Mouse (Mus musculus) retina, adult 2 months (tissue): Measurements from ENCODE around the gene Lamb3.

Source experiments
- DNase-seq: peaks from one replicate; pipeline ENCODE4 v3.0.0-alpha.2; 2012; ENCODE audit warnings: low read depth, low spot score

Gene Lamb3

GRCm38 (mm10) chr1:193342198-193342946, 134.9 kb downstream of the Lamb3 start:
- DNase-seq = no peak

- no peak for DNase-seq
These were observed 136.4 kb downstream of the Lamb3 start for GRCm38 (mm10) chr1:193343853-193344252.

GRCm38 (mm10) chr1:193344976-193345375, 137.5 kb downstream of the Lamb3 start:
- DNase-seq = no peak

GRCm38 (mm10) chr1:193346908-193347307, 139.4 kb downstream of the Lamb3 start:
- DNase-seq = no peak

GRCm38 (mm10) chr1:193348261-193348962, 140.9 kb downstream of the Lamb3 start:
- DNase-seq = no peak

GRCm38 (mm10) chr1:193349702-193350545, 142.4 kb downstream of the Lamb3 start:
- DNase-seq = no peak

GRCm38 (mm10) chr1:193350546-193350801, 143.0 kb downstream of the Lamb3 start:
- no peak for DNase-seq

GRCm38 (mm10) chr1:193351583-193351982, 144.1 kb downstream of the Lamb3 start:
- DNase-seq = no peak

- DNase-seq = no peak
These were observed 151.7 kb downstream of the Lamb3 start for GRCm38 (mm10) chr1:193359199-193359598.

- no peak for DNase-seq
These were observed 153.7 kb downstream of the Lamb3 start for GRCm38 (mm10) chr1:193361181-193361580.

GRCm38 (mm10) chr1:193362078-193362477, 154.6 kb downstream of the Lamb3 start:
- no peak for DNase-seq

- no peak for DNase-seq
These were observed 156.3 kb downstream of the Lamb3 start for GRCm38 (mm10) chr1:193363801-193364231.

GRCm38 (mm10) chr1:193368055-193368454, 160.6 kb downstream of the Lamb3 start:
- no peak for DNase-seq

- DNase-seq = no peak
These were observed 161.6 kb downstream of the Lamb3 start for GRCm38 (mm10) chr1:193369091-193369490.

- DNase-seq = peak; percentile 68
These were observed 162.6 kb downstream of the Lamb3 start, which contains the start of gene Camk1g for GRCm38 (mm10) chr1:193370096-193370495. TSS of gene Camk1g (minus strand) at chr1:193370298.

GRCm38 (mm10) chr1:193373906-193374413, 166.5 kb downstream of the Lamb3 start:
- DNase-seq = no peak

GRCm38 (mm10) chr1:193376478-193377134, 169.1 kb downstream of the Lamb3 start:
- DNase-seq = peak; percentile 40

- DNase-seq = no peak
These were observed 172.1 kb downstream of the Lamb3 start for GRCm38 (mm10) chr1:193379634-193380033.

- DNase-seq = no peak
These were observed 173.4 kb downstream of the Lamb3 start for GRCm38 (mm10) chr1:193380877-193381276.

GRCm38 (mm10) chr1:193381597-193382404, 174.3 kb downstream of the Lamb3 start:
- no peak for DNase-seq

GRCm38 (mm10) chr1:193382435-193382834, 174.9 kb downstream of the Lamb3 start:
- no peak for DNase-seq
